ENCODE assay signal across 12 mouse cellular contexts in genomic region chr16:91462644-91463043, GRCm38 (mm10). TPM values are rescaled to one million over a fixed set of nuclear protein-coding genes. Genes with fewer than 3 reads are reported as not detected.
A peak's percentile ranks its signal among the peaks of the same experiment; 100 is the strongest.
DNase-seq lines count a peak whose midpoint lies in the region; ATAC-seq lines count a peak whose summit lies in the region.
"Had no signal": no experiment of that assay in that cellular context is flagged by ENCODE, and none has a peak within 500 bp of the region (broad histone marks: within the 10 kb centered on the region; RNA-seq: fewer than 3 reads in every experiment).

No protein-coding gene starts in this region.

- peaks cover 32% of the 10 kb centered on the region for H3K4me1 ChIP-seq in heart, embryonic 16.5 days (ENCODE audit: control insufficient read depth, insufficient read depth, low read length)
- H3K4me1 ChIP-seq in midbrain, embryonic 14.5 days (ENCODE audit: control insufficient read depth, insufficient read depth, low read length), result peaks cover 24% of the 10 kb centered on the region

- H3K4me3 ChIP-seq in heart, embryonic 16.5 days (ENCODE audit: low read length), result no peak overlapping the region
- H3K4me3 ChIP-seq in midbrain, embryonic 14.5 days (replicated peaks; ENCODE audit: low read depth, low read length), result no peak overlapping the region
- H3K4me3 ChIP-seq: hindbrain, embryonic 13.5 days had no signal

- no peaks in the 10 kb centered on the region for H3K36me3 ChIP-seq in heart, embryonic 16.5 days (ENCODE audit: control insufficient read depth, insufficient read depth)
- H3K36me3 ChIP-seq in midbrain, embryonic 14.5 days (ENCODE audit: control insufficient read depth, insufficient read depth, low read length), result no peaks in the 10 kb centered on the region
- H3K36me3 ChIP-seq: hindbrain, embryonic 13.5 days had no signal

- DNase-seq in heart, adult 11 months, result peak; percentile 97
- no peak for DNase-seq in heart, postnatal 25 days (ENCODE audit: low spot score)
- DNase-seq in adipocyte (ENCODE audit: low spot score), result peak; percentile 79
- peak; percentile 80 to 84 for DNase-seq in kidney, postnatal 36 days
- no peak for DNase-seq in left cerebral cortex, postnatal 14 days (ENCODE audit: low spot score in 2 of 2)
- no peak for DNase-seq in cerebellum, postnatal 25 days
- DNase-seq in midbrain, embryonic 14.5 days, result no peak
- DNase-seq: left cerebral cortex, postnatal 4 days; lung, postnatal 10 days had no signal

- H3K4me2 ChIP-seq in heart, embryonic 16.5 days (ENCODE audit: low read depth, low read length), result no peak overlapping the region
- no peak overlapping the region for H3K4me2 ChIP-seq in midbrain, embryonic 14.5 days (ENCODE audit: low read length)
- H3K4me2 ChIP-seq: hindbrain, embryonic 13.5 days had no signal

- no peaks in the 10 kb centered on the region for H3K9me3 ChIP-seq in heart, embryonic 16.5 days (replicated peaks; ENCODE audit: control insufficient read depth, low read length)
- no peaks in the 10 kb centered on the region for H3K9me3 ChIP-seq in midbrain, embryonic 14.5 days (ENCODE audit: control insufficient read depth, low read length)
- H3K9me3 ChIP-seq: hindbrain, embryonic 13.5 days had no signal

- no peak; the same call in 1 of the 2 replicates for ATAC-seq in heart, embryonic 16.5 days (replicated peaks; ENCODE audit: extremely low read depth, insufficient read depth, low FRiP score)
- no peak for ATAC-seq in midbrain, embryonic 14.5 days (ENCODE audit: low FRiP score, low TSS enrichment)
- ATAC-seq: Patski had no signal

- intact Hi-C loops in heart, postnatal 25 days (cut with DNase I), result loop anchor here (5.0 kb wide), 1 partner anchor 100 kb away; no protein-coding TSS in a partner anchor
- intact Hi-C loops in left cerebral cortex, postnatal 14 days (cut with DNase I), result loop anchor here (5.0 kb wide), 1 partner anchor 90 kb away; the partner anchor contains the start of gene Ifnar2

- 38% methylated on average over 3 of the region's 3 CpGs for WGBS in heart, embryonic 16.5 days
- WGBS in midbrain, embryonic 14.5 days, result 71% methylated on average over 3 of the region's 3 CpGs

- H3K27me3 ChIP-seq in heart, embryonic 16.5 days (ENCODE audit: control insufficient read depth, insufficient read depth, low read length), result no peaks in the 10 kb centered on the region
- no peaks in the 10 kb centered on the region for H3K27me3 ChIP-seq in midbrain, embryonic 14.5 days (ENCODE audit: control insufficient read depth, insufficient read depth, low read length)
- H3K27me3 ChIP-seq: Patski had no signal

- H3K27ac ChIP-seq in heart, embryonic 16.5 days (ENCODE audit: low read length), result peak overlapping the region; percentile 39; the same call in 1 of the 2 replicates
- H3K27ac ChIP-seq in midbrain, embryonic 14.5 days (replicated peaks; ENCODE audit: low read depth, low read length), result no peak overlapping the region
- H3K27ac ChIP-seq: hindbrain, embryonic 13.5 days had no signal

- H3K9ac ChIP-seq in heart, embryonic 16.5 days (ENCODE audit: low read length), result no peak overlapping the region
- no peak overlapping the region for H3K9ac ChIP-seq in midbrain, embryonic 14.5 days (replicated peaks; ENCODE audit: low read length)
- H3K9ac ChIP-seq: hindbrain, embryonic 13.5 days had no signal

RNA-seq across cellular contexts. Expression of gene Ifnar1, which starts 22.4 kb away (rescaled TPM):
- 10 to 100 TPM; 30.5 to 39.7 TPM for total RNA-seq in heart, postnatal 25 days (2021)
- polyA plus RNA-seq in heart, embryonic 16.5 days (2015; fragmentation: Nextera tagmentation; extraction: Ambion mirVana), result 40.9 and 41.1 TPM in 2 replicates
- 10 to 100 TPM; 67.8 to 71.0 TPM for total RNA-seq in left cerebral cortex, postnatal 14 days (2021)
- 38.8 and 56.1 TPM in 2 replicates for polyA plus RNA-seq in midbrain, embryonic 14.5 days (2014; fragmentation: Nextera tagmentation; extraction: Ambion mirVana)

RNA-seq across cellular contexts. Expression of gene Il10rb, which starts 56.7 kb away (rescaled TPM):
- 100 to 1,000 TPM in 1 of 2 experiments, 10 to 100 TPM in 1; 97.5 to 105 TPM for total RNA-seq in heart, postnatal 25 days (2021)
- polyA plus RNA-seq in heart, embryonic 16.5 days (2015; fragmentation: Nextera tagmentation; extraction: Ambion mirVana), result 71.3 and 75.1 TPM in 2 replicates
- 1 to 10 TPM; 8.7 to 9.8 TPM for total RNA-seq in left cerebral cortex, postnatal 14 days (2021)
- 5.4 and 9.3 TPM in 2 replicates for polyA plus RNA-seq in midbrain, embryonic 14.5 days (2014; fragmentation: Nextera tagmentation; extraction: Ambion mirVana)

Comparison
In these comparisons a context has a peak if more than half of its experiments do, and no peak if none do; other contexts are left out.
1. DNase-seq: peak in heart, adult 11 months (single experiment), adipocyte (single experiment) and kidney, postnatal 36 days (2 of 2); none in heart, postnatal 25 days (single experiment), left cerebral cortex, postnatal 14 days (0 of 2), cerebellum, postnatal 25 days (0 of 2) and midbrain, embryonic 14.5 days (single experiment).
2. RNA of gene Il10rb, which starts 56.7 kb away (total RNA-seq): 97.5 to 105 TPM in heart, postnatal 25 days; 8.7 to 9.8 TPM in left cerebral cortex, postnatal 14 days; every median in the first group is over 4 times any median in the second.